Mouse (Mus musculus) erythroblast, embryonic 14.5 days (primary cell): ENCODE measurements around the gene Rfxap.

Source experiments
- GATA1 ChIP-seq: IDR thresholded peaks from 2 replicates; pipeline ENCODE4 v1.6.1; 2012; ENCODE audit warnings: low read length, inconsistent platforms, mixed read lengths
- TAL1 ChIP-seq: IDR thresholded peaks from 3 replicates; pipeline ENCODE4 v1.6.1; 2012; ENCODE audit warnings: low read length, inconsistent platforms, mixed read lengths

GRCm38 (mm10) chr3:54814622-54815021, 7.0 kb upstream of the Rfxap start:
- TF ChIP-seq GATA1 (no peak), TAL1 (no peak)
